Mouse (Mus musculus): ENCODE data around the gene Ascl5. TPM values are rescaled to one million over a fixed set of nuclear protein-coding genes. Genes with fewer than 3 reads are reported as not detected.
A peak's percentile ranks its signal among the peaks of the same experiment; 100 is the strongest.

Ascl5 gene
- total RNA-seq, 2 experiments from 2014 or later = not detected

DNA sequence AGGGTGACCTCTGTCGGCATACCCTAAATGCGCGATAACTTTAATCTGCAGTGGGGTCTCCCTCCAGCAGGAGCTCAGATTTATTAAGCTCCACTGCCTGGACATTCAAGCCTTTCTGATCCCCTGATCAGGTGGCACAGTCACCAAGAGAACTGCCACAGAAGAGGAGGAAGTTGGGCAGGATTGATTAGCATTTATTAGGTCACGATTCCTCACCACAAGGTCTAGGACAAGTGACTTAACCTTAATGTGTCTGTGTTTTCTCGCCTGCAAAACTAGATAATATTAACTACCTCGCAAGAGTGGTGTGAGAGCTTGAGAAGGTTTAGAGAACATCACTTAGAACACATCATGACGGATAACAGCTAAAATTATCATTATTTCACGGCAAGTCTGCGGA, 2.7 kb upstream of the Ascl5 start:
- intact Hi-C loops (cut with DNase I) = no loop called here
- DNase-seq = no peak

DNA sequence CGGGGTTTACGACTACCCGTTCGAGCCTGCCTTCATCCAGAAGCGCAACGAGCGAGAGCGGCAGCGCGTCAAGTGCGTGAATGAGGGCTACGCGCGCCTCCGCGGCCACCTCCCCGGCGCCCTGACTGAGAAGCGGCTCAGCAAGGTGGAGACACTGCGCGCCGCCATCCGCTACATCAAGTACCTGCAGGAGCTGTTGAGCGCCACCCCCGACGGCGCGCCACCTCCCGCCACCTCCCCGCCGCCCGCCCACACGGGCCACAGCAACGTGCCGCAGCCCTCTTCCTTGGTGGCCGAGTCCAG, 360 bp downstream of the Ascl5 start:
- DNase-seq = no peak
- intact Hi-C loops (cut with DNase I) = loop anchor here (10.0 kb wide), 1 partner anchor 474 kb away; no protein-coding TSS in a partner anchor

GRCm38 (mm10) chr1:136051465-136051864, 861 bp downstream of the Ascl5 start:
- peak; percentile 56 for DNase-seq
- intact Hi-C loops (cut with DNase I) = loop anchor here (10.0 kb wide), 1 partner anchor 473 kb away; no protein-coding TSS in a partner anchor

DNA sequence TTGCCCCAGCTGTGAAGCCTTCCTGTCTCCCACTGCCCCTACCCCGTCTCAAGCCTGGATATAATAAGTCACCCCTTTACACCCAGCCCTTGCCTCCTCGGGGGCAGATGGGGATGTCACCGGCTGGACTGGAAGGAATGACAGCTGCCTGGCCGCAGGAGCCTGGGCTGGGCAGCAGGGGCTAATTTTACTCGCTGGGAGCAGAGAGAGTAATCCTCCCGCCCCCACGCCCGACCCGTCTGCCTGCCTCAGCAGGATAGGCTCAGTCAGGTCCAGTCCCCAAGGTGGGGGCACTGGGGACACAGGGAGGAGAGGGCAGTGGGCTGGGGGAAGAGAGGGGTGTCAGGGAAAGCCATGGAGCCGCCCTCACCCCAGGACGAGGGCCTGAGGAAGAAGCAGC, 1.9 kb downstream of the Ascl5 start, which contains the start of gene Cacna1s:
Gene Cacna1s (plus strand): TSS at position 204 of the 400 bp plus-strand sequence.
- no peak for DNase-seq
- intact Hi-C loops (cut with DNase I) = loop anchor here (2.0 to 10.0 kb wide), 3 partner anchors 24 to 472 kb away; no protein-coding TSS in a partner anchor

DNA sequence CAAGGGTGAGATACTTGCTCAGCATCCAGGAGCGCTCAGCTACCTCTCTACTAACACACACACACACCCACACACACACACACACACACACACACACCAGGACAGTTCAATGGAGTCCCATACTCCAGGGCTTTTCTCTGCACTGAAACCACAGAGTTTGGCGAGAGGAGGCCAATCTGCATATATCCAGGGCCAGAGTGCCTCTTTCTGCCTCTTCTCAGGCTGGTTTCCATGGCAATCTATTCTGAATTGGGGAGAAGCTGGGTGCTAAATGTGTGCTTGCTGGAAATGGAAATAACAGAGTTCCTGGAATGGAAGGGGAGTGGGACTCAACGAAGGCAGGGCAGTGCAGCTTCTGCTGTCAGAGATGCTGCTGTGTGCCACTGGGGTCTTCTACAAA, 5.2 kb downstream of the Ascl5 start:
- DNase-seq = no peak
- intact Hi-C loops (cut with DNase I) = loop anchor here (10.0 kb wide), 1 partner anchor 469 kb away; no protein-coding TSS in a partner anchor

GRCm38 (mm10) chr1:136058594-136058993, 8.0 kb downstream of the Ascl5 start:
- DNase-seq = no peak
- intact Hi-C loops (cut with DNase I) = loop anchor here (10.0 kb wide), 1 partner anchor 466 kb away; no protein-coding TSS in a partner anchor

DNA sequence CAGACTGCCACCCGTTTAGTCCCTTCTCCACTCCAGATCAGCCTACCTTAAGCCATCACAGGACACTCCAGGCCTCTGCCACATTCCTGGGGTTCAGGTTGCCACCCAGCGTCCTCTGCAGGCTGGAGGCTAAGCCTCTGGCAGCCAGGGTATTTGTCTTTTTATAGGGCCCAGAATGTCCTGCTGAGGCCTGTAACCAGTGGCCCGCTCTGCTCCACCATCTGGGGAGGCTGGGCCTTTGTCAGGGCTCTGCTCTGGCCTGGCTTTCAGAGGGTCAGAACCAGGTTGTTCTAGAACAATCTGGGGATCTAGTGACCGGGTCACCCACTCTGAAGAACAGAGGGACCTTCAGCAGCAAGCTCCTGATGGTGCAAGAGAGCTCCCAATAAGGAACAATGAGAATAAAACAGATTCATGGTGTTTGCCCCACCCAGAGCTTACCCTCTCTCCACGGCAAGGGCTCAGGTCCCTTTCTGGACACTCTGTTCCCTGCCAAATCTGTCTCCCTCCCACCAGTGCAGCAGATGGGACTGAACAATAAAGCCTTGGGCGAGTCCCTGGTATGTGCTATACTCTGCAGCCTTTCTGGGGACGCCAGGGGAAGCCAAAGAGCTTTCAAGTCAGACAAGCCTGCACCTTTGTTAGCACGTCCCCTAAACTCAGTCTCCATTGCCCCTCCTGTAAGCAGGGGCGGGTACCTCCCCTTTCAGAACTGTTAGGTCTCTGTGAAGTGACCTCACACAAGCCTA, 10.6 kb downstream of the Ascl5 start:
- intact Hi-C loops (cut with DNase I) = loop anchor here (2.0 kb wide), 1 partner anchor 106 kb away; no protein-coding TSS in a partner anchor

DNA sequence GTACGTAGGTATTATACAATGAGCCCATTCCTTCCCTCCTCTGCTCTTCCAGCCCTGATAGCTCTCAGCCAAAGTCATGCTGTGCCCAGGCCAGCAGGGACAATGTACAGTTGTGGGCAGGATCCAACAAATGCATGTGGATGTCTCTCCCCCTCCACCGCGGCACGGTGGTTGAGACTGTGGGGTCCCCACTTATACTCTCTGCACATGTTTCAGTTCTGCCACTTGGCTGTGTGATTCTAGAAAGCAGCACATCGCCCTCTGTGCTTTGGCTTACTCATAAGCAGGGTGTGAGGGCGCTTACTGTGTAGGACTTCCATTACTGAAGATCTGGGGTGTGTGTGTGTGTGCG, 11.2 kb downstream of the Ascl5 start:
- intact Hi-C loops (cut with DNase I) = loop anchor here (2.0 kb wide), 1 partner anchor 105 kb away; no protein-coding TSS in a partner anchor

More for the DNA sequence above, 10.6 kb downstream of the Ascl5 start:
- DNase-seq = peak; percentile 56 to 74

GRCm38 (mm10) chr1:136063991-136064390, 13.4 kb downstream of the Ascl5 start:
- DNase-seq = no peak
- intact Hi-C loops (cut with DNase I) = no loop called here

More for the DNA sequence above, 11.2 kb downstream of the Ascl5 start:
- DNase-seq = no peak

GRCm38 (mm10) chr1:136066621-136067020, 16.0 kb downstream of the Ascl5 start:
- intact Hi-C loops (cut with DNase I) = no loop called here
- no peak for DNase-seq

DNA sequence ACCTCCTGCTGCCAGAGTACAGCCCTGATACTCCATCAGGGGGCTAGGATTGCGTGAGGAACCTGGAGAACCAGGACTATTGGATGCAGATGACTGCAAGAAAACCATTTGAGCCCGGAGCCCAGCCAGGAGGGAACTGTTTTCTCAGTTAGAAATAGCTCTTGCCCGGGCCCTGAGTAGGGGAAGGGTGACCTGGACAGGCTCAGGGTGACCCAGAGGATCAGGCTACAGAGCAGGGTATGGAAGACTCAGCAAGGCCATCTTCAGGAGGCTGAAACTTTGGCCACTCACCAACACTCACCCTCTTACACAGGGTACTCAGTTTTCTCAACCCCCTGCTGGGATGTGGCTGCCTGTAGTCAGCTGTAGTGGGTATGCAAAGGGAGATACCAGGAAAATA, 17.0 kb downstream of the Ascl5 start:
- no peak for DNase-seq
- intact Hi-C loops (cut with DNase I) = no loop called here

DNA sequence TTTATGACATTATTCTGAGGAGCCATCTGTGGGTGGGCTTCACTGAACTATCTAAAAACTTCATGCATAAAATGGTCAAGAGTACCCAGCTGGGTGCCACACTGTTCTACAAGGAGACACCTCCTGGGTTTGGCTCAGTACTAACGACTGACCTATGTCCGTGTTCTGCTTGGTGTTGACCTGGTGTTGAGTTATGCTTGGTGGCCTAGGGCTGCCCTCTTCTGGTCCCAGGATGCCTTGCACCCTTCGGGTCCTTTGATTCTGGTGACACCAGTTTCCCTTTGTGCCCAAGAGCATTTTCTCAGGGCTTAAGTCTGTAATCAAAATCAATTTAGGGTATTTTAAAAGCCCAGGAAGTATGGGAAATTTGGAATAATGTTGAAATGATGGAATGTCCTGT, 25.5 kb downstream of the Ascl5 start:
- DNase-seq = peak in 1 of 2 experiments; percentile 33
- intact Hi-C loops (cut with DNase I) = loop anchor here (2.0 kb wide), 2 partner anchors 23 to 117 kb away; partner anchors contain the start of gene Cacna1s

DNA sequence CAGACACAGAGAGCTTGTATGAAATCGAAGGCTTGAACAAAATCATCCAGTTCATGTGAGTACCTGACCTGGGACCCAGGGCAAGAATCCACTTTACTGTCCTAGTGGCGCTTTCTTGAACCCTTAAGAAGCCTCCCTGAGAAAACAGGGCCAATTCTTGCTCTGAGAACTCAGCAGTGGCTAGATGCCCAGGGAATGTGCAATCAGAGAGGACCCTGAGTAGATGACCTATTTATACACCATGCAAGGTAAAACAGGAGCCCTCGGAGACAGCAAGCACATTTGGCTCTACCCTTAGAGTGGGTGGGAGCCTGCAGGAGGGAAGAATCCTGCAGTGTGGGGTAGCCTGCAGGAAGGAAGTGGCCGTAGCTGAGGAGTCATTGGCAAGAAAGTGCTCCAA, 27.1 kb downstream of the Ascl5 start:
- intact Hi-C loops (cut with DNase I) = loop anchor here (2.0 kb wide), 2 partner anchors 25 to 119 kb away; partner anchors contain the start of gene Cacna1s

DNA sequence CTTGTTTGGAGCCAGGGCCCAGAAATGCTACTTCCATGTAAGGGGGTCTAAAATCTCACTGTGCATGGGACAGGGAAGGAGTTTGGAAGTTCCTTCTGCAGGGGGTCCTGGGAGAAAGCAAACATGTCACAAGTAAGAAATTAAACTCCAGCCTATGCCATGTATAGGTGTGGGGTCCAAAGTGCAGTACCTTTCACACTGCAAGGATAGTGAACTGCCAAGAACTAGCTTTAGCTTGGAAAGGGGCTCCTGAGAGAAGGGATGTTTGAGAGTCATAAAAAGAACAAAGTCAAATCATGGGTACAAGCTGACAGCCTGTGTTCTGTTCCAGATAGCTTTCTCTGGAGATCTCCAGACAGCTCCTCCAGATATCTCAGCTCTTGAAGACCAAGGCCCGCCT, 30.6 kb downstream of the Ascl5 start:
- intact Hi-C loops (cut with DNase I) = no loop called here

More for the DNA sequence above, 27.1 kb downstream of the Ascl5 start:
- no peak for DNase-seq

GRCm38 (mm10) chr1:136085988-136086685, 35.5 kb downstream of the Ascl5 start:
- no peak for DNase-seq
- intact Hi-C loops (cut with DNase I) = no loop called here

More for the DNA sequence above, 30.6 kb downstream of the Ascl5 start:
- no peak for DNase-seq

GRCm38 (mm10) chr1:136089368-136090165, 39.0 kb downstream of the Ascl5 start:
- DNase-seq = no peak
- intact Hi-C loops (cut with DNase I) = no loop called here

GRCm38 (mm10) chr1:136093726-136094125, 43.1 kb downstream of the Ascl5 start:
- intact Hi-C loops (cut with DNase I) = no loop called here
- DNase-seq = no peak

DNA sequence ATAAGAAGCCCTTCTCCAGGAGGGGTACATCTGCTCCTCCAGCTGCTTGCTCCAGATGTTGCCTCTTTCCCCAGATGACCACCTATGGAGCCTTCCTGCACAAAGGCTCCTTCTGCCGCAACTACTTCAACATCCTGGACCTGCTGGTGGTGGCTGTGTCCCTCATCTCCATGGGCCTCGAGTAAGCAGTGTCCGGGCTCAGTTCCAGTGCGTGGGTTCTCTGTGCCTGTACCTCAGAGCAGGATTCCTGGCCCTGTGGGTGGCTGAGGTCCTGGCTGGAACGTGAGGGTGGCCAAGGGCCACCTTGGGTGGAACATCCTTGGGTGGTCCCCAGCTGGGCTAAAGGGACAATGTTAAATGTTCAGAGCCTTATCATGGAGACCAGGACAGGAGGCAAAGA, 44.2 kb downstream of the Ascl5 start:
- no peak for DNase-seq
- intact Hi-C loops (cut with DNase I) = no loop called here

Measured in heart, postnatal 36 days (tissue).